Mouse (Mus musculus) left cerebral cortex, adult 8-10 months (tissue): ENCODE results near the gene Matn1. TPM values are rescaled to one million over a fixed set of nuclear protein-coding genes. Genes with fewer than 3 reads are reported as not detected.

Experiments
- DNase-seq, 2 experiments: peaks; one replicate each; pipeline ENCODE4 v3.0.0; 2022; ENCODE audit warnings: low spot score in 2 of 2
- total RNA-seq, 4 experiments: library from RNA; stranded (reverse); gene quantifications; 2 replicates each; pipeline ENCODE4 v1.2.4; 2022

Matn1 gene
- under 1 TPM; 0.48 to 0.86 (median 0.70) TPM for total RNA-seq

DNA sequence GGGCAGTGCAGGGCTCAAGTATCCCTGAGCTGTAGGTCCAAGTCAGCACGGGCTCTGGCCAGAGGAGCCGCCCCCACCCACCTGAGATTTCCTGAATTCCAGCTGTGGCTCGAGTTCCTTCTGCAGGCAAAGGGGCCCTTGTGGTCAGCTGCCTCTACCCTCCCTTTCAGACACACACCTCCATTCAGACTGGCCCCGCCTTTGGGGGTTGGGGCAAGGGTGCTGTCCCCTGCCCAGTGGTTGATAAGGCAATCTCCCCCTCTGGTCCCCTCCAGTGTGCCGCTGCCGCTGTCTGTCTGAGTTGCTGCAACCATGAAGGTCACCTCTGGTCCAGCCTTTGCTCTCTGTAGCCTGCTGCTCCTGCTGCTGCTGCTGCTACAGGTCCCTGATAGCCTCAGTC lies at the start of gene Matn1:
TSS of gene Matn1 (plus strand) at position 274 of the 400 bp plus-strand sequence.
- DNase-seq = no peak

DNA sequence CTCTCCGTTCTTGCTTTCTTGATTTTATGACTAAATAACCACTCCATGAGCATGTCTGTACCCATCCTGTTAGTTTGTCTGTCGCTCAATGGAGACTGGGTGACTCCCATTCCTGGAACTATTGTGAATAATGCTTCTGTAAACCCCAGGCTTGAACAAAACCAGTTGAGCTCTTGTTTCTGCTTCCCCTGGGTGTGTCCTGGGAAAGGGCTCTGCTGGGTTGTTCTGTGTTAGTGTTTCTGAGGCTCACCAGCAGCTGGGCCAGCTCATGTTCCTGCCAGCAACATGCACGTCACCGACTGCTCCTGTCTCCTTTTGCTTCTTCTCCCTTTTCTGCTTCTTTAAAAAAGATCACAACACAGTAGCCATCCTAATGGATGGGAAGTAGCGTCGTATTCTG lies 48.5 kb upstream of the Matn1 start:
- no peak for DNase-seq

DNA sequence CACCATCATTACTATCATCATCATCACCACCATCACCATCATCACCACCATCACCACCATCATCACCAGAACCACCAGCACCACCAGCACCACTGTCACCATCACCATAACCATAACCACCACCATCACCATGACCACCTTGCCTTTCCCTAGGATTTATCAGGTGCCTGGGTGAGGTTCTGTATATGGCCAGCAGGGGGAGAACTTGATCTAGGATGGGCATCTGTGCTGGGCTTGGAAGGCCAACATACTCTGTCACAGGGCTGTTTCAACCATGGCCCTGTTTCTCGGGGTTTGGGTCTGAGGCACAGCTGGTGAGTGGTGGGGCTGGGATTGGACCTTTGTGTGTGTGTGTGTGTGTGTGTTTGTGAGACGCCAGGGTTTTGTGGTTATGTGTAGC lies 47.8 kb upstream of the Matn1 start:
- DNase-seq = no peak

DNA sequence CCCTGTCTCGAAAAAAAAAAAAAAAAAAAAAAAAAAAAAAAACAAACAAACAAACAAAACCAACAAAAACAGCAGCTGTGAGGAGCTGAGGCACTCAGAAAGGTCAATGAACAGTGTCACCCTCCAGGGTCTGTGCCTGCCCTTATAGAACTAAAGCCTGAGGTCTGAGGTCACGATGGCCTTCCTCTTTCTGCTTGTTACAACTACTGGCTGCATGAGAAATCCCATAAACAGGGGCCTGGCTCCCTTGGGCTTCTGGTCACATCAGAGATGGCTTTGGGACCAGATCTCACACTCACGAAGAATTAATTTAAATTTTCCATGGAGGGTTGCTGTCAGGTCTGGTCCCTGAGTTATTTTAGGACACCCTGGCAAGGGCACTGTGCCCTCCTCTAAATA lies 44.8 kb upstream of the Matn1 start:
- DNase-seq = no peak

DNA sequence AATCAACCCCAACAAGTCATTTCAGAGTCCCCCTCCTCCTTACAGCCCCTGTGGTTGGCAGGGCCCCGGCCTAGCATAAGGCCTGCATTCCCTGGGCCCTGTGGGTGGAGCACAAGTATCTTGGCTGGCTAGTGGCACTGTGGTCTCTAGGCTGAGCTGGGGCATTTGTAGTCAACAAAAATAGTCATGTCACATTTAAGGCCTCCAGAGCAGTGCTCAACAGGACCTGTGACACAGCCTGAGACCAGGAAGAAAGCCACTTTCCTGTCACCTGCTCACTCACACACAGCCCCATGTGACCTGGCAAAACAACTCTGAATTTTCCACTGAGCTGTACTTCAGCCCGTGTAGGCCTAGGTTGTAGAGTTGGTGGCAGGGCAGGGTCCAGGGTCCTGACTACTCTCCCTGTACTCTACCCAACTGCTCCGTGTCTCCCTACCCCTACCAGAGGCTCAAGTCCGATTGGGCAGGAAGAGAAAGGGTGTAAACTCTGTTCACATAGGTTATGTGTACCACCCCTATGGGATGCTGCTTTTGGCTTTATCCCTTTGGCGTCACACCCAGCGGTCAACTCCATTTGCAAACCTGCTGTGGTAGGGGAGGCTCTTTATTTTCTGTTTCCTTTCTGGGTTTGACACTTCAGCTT lies 44.3 kb upstream of the Matn1 start:
- no peak for DNase-seq

DNA sequence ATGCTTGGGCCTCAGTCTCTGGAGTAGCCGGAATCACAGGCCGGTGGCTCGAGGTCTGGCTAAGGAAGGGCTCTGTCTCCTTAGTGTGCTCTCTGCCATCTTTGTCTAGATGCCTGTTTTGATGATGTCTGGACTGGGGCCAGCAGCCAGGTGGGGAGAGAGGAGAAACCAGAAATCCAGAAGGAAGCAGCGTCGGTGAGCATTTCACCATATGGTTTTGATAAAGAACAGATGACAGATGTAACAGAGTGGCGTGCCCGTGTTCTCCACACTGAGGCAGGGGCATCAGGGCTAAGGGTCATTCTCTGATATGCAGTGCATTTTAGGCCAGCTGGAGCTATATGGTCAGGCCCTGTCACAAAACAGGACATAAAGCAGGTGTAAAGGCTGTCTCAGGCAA lies 43.4 kb upstream of the Matn1 start:
- DNase-seq = no peak

DNA sequence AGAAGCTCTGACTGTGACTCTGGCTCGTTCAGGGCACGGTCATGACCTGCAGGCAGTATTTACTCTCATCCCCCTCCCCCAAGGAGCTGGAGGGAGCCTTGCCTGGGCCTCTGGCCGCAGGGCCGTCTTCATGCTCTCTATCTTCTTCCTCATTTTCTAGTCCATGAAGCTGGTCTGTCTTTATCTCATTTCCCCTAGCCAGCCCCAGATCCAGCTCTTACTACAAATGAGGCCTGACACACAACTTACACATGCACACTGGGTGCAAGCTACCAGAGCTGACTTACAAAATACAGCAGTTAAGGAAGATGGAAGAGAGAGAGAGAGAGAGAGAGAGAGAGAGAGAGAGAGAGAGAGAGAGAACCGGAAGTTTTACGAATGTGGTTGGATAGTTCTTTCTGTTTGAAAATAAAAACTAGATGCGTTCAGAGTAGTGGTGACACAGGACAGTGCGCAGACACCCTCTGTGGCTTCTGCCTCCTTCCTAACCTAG lies 41.9 kb upstream of the Matn1 start:
- no peak for DNase-seq

DNA sequence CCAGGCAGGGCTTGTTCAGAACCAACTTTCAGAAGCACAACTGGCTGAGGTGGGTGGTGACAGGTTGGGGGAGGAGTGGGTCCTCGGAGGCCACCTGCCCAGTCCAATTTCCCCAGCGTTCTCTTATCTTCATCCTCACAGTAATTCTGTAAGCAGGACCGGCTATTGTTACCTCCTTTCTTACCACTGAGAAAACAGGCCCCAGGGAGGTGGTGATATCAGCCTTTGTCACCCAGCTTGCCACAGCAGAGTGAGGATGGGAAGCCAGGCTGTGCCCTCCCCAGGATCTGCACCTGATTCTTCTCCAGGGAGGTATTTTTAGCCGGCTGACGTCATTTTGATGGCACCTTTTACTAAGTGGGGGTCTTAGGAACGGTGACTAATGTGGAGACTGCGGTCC lies 39.2 kb upstream of the Matn1 start:
- DNase-seq = no peak

DNA sequence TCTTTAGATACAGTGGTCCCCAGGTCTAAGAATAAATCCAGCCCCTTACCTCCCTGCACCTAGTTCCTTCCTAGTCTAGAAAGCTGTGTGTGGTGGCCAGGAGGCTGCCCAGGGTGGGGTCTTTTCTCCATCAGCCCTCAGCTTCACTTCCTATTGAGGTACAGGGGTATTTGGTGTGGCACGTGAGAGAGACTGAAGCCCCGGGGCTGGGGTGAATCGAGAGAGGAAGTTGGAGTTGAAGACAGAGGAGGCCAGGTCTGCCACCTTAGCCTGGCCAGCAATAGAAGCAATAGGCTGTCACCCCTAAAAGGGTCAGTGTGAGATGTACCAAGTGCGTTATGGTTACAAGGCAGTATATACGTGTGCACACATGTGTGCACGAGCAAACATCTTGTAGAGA lies 38.3 kb upstream of the Matn1 start:
- no peak for DNase-seq

DNA sequence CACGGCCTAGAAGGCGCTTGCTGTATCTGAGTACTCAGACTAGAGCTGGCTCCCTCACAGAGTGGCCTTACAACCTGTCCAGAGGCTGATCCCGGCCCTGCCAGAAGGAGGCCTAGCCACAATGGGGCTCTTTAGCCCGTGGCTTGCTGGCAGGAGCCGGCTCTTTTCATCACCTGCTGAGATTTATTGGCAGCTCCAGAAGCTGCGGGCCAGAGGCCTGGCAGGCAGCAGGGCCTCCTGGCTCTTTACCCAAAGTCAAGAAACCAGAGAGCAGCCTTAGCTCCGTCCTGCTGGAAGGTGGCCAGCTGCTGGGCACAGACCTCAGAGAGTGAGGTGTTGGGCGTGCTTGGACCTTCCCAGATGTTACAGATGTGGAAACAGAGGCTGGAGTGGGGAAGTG lies 37.9 kb upstream of the Matn1 start:
- no peak for DNase-seq

DNA sequence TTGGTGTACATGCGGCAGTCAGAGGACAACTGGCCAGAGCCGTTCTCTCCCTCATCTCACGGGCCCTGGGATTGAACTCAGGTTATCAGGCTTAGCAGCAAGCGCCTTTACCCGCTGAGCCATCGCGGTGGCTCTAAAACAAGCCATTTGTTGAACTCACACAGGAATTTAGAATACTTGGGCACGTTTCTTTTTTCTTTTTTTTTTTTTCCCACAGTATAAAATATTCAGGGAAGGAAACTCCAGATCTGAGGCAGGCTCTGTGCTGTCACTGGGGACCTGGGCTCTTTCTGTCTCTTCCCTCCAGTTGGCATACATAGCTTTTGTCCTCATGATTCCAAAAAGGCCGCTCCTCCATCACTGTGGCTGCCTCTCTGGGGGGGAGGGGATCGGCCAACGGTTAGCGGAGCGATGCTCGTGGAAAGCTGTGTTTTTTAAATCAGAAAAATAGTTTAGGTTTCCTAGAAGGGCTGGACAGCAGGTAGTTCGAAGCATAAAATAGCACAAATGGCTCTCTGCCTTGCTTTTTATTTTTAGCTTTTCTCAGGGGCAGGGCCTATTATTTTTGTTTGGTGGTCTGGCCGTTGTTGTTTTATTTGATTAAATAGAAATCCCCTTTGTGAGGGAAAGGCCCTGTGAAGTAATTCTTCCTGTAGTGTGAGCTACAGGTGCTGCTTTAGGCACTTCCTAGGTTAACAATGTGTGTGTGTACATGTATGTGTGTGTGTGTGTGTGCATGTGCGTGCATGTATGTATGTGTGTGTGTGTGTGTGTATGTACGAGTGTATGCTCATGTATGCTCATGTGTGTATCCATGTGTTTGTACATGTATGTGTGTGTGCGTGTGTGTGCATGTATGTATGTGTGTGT lies 36.8 kb upstream of the Matn1 start:
- DNase-seq = no peak

DNA sequence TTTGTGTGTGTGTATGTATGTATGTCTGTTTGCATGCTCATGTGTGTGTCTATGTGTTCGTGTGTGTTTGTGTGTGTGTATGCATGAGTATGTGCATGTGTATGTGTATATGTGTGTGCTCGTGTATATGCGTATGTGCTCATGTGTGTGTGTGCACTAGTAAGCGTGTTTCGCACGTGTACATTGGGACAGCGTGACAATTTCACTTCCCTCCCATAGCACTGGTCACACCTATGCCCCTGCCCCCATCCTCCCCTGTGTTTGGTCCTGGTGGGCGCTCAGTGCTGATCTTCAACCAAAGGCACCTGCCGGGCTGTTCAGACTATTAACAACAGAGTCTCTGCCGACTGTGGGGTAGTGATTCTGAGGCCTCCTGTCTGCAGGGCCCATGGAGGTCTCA lies 36.1 kb upstream of the Matn1 start:
- no peak for DNase-seq

DNA sequence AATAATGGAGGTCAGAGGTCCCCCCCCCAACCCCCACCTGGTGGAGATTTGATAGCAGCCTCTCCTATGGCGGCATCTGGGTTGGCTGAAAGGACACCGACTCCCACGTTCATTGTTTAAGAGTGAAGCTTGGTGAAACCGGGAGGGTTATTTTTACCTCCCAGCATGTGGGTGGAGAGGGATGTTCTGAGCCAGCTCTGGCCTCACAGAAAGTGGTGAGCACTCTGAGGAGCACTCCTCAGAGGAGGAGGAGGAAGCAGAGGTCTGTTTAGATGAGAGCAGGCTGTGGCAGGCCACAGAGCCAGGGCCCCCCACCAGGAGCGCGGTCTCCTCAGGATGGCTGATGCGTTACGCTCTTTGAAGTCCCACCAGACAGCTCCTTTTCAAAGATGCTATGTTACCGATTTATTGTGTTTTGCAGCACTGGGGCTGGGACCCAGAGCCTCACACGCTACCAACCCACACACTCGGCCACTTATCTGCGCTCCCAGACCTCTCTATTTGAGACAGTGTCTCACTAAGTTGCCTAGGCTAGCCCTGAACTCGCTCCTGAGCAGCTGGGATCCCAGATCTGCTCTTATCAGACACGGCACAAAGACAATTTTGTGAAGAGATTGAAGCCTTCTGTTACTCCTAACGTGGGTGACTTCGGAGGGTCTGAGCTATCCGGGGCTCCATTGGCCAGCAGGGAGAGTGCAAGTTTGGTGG lies 34.9 kb upstream of the Matn1 start:
- DNase-seq = peak; percentile 17 to 78

DNA sequence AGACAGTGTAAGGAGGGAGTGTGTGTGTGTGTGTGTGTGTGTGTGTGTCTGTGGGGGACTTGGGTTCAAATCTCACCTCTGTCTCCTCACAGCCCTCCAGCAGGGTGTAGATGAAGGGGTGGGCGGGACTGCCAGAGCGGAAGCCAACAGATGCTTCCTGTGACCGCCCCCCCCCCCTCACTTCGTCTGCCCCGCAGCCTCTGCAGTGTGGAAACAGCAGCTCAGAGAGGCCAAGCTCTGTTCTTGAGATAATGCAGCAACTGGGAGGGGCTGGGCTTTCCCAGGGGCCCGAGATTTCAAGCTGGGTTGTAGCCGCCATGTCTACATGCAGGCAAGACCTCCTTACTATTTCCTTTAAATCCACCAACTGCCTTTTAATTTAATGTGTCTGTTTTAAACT lies 33.5 kb upstream of the Matn1 start:
- DNase-seq = no peak

DNA sequence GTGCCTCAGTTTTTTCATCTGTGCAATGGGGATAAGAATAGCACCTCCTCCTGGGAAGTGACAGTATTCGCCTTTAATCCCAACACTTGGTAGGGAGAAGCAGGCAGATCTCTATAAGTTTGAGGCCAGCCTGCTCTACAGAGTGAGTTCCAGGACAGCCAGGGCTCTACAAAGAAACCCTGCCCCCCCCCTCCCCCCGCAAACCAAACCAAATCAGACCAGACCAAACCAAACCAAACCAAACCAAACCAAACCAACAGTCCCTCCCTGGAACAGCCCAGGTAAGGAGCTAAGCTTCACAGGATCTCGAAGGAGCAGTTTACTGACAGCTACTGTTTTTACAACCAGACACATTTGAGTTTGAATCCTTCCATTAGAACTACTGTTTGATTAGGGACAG lies 31.6 kb upstream of the Matn1 start:
- DNase-seq = no peak

DNA sequence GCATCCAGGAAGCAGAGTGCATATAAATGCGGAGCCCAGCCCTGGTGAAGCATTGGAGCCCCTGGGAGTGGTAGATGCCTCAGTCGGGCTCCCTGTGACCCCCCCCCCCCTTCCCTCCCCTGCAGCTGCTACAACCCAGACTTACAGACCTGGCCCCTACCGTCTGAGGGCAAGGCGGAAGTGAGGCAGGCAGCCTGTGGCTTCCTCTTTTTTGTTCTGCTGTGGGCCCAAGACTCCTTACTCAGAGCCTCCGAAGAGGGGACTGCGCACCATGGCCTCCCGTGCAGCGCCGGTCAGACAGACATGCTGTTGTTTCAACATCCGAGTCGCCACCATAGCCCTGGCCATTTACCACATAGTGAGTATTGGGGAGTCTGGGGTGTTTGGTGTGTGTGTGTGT lies 31.1 kb upstream of the Matn1 start, which contains the start of gene Laptm5:
TSS of gene Laptm5 (plus strand) at position 49 of the 400 bp plus-strand sequence.
- DNase-seq = no peak

DNA sequence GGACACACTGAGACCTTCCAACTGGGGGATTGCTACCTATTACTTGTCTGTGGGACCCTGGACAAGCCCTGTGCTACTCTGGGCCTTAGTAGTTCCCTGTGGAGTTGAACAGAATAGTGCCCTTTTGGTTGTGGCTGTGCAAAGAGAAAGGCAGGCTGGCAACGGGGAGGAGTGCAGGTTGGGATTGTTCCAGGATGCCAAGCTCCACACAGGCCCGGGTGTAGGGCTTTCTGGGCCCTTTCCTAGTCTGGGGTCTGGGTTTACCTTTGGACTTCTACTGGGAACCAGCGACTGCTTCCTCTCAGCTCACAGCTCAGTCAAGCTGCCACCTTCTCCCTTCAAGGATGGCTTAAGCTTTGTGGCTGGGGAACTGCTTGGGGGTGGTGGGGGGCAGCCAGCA lies 30.7 kb upstream of the Matn1 start:
- no peak for DNase-seq

DNA sequence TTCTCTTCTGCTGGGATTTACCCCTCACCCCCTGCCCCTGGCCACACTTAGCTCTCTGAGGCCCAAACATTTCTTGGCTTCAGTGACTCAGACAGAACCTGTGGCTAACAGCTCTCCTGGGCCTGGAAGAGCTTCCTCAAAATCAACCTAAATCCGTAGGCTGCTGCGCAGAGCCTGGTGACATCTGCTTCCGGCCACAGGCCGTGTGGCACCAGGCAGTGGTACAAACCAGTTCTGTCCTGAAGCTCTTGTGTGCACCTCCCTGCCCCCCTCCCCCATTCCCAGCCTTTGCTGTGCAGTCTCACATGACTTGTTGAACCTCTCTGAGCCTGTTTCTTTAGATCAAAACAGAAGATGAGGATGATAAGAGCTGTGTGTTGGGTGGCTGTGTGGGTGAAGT lies 30.2 kb upstream of the Matn1 start:
- DNase-seq = no peak

DNA sequence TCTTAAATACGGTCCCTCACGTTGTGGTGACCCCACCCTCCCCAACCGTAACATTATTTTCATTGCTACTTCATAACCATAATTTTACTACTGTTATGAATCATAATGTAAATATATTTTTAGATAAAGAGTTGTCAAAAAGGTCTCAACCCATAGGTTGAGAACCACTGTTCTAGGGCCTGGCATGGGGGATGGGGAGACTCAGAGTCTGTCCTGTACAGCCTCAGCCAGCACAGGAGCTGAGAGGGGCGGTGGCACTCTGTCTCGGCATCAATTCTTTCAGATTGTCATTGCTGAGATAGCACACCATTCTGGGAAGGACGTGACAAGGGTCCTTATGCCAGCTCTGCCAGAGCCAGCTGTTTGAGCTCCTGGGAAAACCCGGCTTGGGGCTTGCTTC lies 29.7 kb upstream of the Matn1 start:
- no peak for DNase-seq

DNA sequence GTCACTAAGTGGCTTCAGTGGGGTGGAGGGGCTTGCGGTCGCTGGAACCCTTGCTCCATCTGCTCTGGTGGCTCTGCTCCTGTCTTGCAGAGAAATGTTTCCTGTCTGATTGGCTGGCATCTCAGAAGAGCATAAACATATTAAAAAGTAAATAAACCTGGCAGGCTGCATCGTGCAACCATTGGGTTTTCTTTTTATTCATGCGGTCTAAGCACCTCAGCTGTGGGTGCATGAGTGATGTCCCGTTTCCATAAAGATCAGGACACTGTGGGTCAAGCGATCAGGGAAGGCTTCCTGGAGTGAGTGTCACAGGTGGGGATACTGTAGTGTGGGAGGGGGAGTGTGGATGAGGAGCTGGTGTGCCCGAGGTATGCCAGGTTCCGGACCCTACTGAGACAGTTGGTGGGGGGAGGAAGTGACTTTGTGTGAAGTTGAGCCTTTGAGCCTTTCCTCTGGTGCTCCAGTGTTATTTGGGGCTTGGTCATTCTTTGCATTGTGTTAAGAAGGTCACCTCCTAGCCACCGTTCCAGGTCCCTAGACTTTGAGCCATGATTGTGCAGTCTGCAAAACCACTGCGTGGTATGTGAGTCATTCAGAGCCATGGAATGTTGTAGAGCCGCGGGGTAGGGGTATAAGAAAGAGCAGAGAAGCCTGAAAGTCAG lies 29.0 kb upstream of the Matn1 start:
- no peak for DNase-seq

DNA sequence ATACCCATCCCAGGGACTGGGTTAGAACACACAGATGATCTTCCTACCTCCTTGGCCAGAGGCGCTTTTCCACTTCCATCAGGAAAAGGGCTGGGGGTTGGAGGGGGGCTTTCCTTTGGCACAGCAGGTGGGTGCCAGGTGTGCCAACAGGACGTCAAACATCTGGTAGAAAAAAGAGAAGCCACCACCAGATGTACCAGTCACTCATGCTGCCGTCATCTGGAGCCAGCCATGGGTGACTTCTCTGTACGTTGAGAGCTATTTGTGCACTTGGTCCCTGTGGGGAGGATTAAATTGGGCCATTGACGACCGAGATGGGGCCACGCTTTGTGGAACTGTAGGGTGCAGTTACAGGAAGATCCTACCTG lies 28.5 kb upstream of the Matn1 start:
- DNase-seq = no peak

DNA sequence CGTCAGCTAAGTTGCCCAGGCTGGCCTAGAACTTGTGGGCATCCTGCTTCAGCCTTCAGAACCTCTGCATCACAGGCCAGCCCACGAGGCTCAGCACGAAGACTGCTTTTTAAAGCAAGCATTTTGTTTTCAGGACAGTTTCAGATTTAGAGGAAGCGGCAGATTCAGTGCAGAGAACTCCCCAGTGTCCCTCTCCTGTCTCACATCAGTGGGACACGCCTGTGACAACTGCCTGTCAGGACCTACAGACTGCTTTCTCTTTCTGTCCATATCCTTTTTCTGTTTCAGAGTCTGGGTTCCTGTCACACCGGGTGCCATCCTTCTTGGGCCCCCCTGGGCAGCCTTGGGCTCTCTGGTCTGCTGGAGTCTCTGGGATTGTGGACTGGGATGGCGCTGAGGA lies 27.5 kb upstream of the Matn1 start:
- DNase-seq = no peak
